11 mouse cellular contexts compared by ENCODE assay signal in genomic region chr14:72829261-72829660, GRCm38 (mm10).
DNase-seq lines count a peak whose midpoint lies in the region; ATAC-seq lines count a peak whose summit lies in the region.
"Had no signal": no experiment of that assay in that cellular context is flagged by ENCODE, and none has a peak within 500 bp of the region (broad histone marks: within the 10 kb centered on the region; RNA-seq: fewer than 3 reads in every experiment).

No protein-coding gene starts in this region.

- peak; percentile 44 for ATAC-seq in granulocyte monocyte progenitor cell, adult 5-6 weeks (replicated peaks; ENCODE audit: poor library complexity, severe bottlenecking)
- ATAC-seq: inflammation-experienced regulatory T-cells, adult 6 months had no signal

- DNase-seq in kidney, postnatal 4 days, result peak; percentile 16 to 39
- no peak for DNase-seq in kidney, adult 18-20 months
- peak; percentile 59 for DNase-seq in embryo, embryonic 10.5 days (ENCODE audit: low spot score)
- peak; percentile 32 for DNase-seq in retina, postnatal 1 day
- DNase-seq in heart, postnatal 4 days, result no peak
- DNase-seq in spleen, adult 18-20 months, result no peak
- DNase-seq: cerebellum, adult 9-11 months; gastrocnemius, postnatal 10 days; layer of hippocampus, postnatal 36 days had no signal

Comparison
In these comparisons a context has a peak if more than half of its experiments do, and no peak if none do; other contexts are left out.
1. DNase-seq: peak in kidney, postnatal 4 days (2 of 2), embryo, embryonic 10.5 days (single experiment) and retina, postnatal 1 day (single experiment); none in kidney, adult 18-20 months (single experiment), heart, postnatal 4 days (single experiment) and spleen, adult 18-20 months (0 of 2).